Mouse (Mus musculus) kidney, postnatal 0 days (tissue): ENCODE results near the gene Sgsh. TPM values are rescaled to one million over a fixed set of nuclear protein-coding genes. Genes with fewer than 3 reads are reported as not detected.

Source experiments
- ATAC-seq: fragments of 200-750 bp; cut with Nextera tagmentation; replicated peaks from 2 replicates; pipeline ENCODE4 v1.8.0; 2017; ENCODE audit warnings: low read depth, moderate number of reproducible peaks, moderate TSS enrichment, moderate library complexity; ENCODE audit not compliant: low FRiP score
- DNase-seq: peaks from one replicate; pipeline ENCODE4 v3.0.0-alpha.2; 2016; ENCODE audit warnings: low spot score
- H3K27ac ChIP-seq: fragments of 300-500 bp; sonication (generic); 2 replicates; pipeline ENCODE4 v1.5.1; 2014; ENCODE audit warnings: mild to moderate bottlenecking
- H3K27me3 ChIP-seq: fragments of 300-500 bp; sonication (generic); 2 replicates; pipeline ENCODE4 v1.6.1; 2014; ENCODE audit warnings: low read length, mixed read lengths; ENCODE audit not compliant: insufficient read depth
- H3K36me3 ChIP-seq: fragments of 300-500 bp; sonication (generic); 2 replicates; pipeline ENCODE4 v1.6.1; 2014; ENCODE audit warnings: low read length, mixed read lengths; ENCODE audit not compliant: insufficient read depth
- H3K4me1 ChIP-seq: fragments of 300-500 bp; sonication (generic); replicated peaks from 2 replicates; pipeline ENCODE4 v1.6.1; 2014; ENCODE audit warnings: antibody characterized with exemption, low read length, mixed read lengths; ENCODE audit not compliant: insufficient read depth
- H3K4me2 ChIP-seq: fragments of 300-500 bp; sonication (generic); 2 replicates; pipeline ENCODE4 v1.6.1; 2014; ENCODE audit warnings: mild to moderate bottlenecking, low read length, moderate library complexity, mixed read lengths
- H3K4me3 ChIP-seq: fragments of 300-500 bp; sonication (generic); replicated peaks from 2 replicates; pipeline ENCODE4 v1.5.1; 2014; ENCODE audit warnings: low read depth, low read length
- H3K9ac ChIP-seq: fragments of 300-500 bp; sonication (generic); 2 replicates; pipeline ENCODE4 v1.6.1; 2014; ENCODE audit warnings: low read depth, low read length
- H3K9me3 ChIP-seq: fragments of 300-500 bp; sonication (generic); replicated peaks from 2 replicates; pipeline ENCODE4 v1.6.1; 2016; ENCODE audit warnings: low read length, inconsistent platforms, mixed read lengths
- CTCF ChIP-seq: IDR thresholded peaks from 2 replicates; pipeline ENCODE4 v1.5.1; 2016; ENCODE audit warnings: antibody characterized with exemption, low read depth, mild to moderate bottlenecking, moderate library complexity
- WGBS: fragments of 180-500 bp; shearing (Covaris S2); extraction: QIAGEN DNeasy Blood & Tissue Kit; methylation state at CpG from one replicate; pipeline ENCODE4 v1.1.7; 2014; 5-methylcytosine and 5-hydroxymethylcytosine counted together
- polyA plus RNA-seq: library from polyadenylated mRNA; unstranded; fragments of >200 nt; fragmentation: Nextera tagmentation; extraction: Ambion mirVana; gene quantifications from 2 replicates; pipeline ENCODE4 v1.2.1, GENCODE M21; 2015

Gene Sgsh
- polyA plus RNA-seq, 1 experiment from 2014 or later: 10.1 TPM

DNA sequence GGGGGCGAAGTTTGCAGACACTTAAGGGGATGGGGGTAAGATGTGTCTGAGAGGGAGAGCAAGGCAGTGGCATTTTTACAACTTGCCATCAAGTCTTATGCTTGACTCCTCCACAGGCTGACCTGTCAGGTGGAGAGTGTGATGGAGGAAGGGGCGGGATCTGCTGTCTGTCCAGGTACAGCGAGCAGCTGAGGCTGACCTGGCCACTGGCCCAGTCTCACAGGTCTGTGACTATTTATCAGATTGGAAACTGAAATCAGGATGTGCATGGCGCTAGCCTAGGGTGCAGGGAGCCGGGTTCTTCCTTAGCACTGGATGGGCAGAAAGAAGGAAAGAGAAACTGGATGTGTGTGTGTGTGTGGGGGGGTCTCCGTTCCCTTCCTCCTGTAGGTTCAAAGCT lies 38.9 kb upstream of the Sgsh start:
- no peak overlapping the region for H3K9ac ChIP-seq
- DNase-seq (no peak), ATAC-seq (no peak)
- H3K4me1 ChIP-seq: peaks cover 12% of the 10 kb centered on the region
- no peaks in the 10 kb centered on the region for H3K36me3 ChIP-seq
- 41% methylated on average over 6 of the region's 6 CpGs for WGBS
- peak overlapping the region; percentile 76 for H3K4me2 ChIP-seq
- H3K9me3 ChIP-seq: no peaks in the 10 kb centered on the region
- H3K27ac ChIP-seq: no peak overlapping the region
- no peak for TF ChIP-seq CTCF
- H3K4me3 ChIP-seq: peak overlapping the region; percentile 59
- no peaks in the 10 kb centered on the region for H3K27me3 ChIP-seq

DNA sequence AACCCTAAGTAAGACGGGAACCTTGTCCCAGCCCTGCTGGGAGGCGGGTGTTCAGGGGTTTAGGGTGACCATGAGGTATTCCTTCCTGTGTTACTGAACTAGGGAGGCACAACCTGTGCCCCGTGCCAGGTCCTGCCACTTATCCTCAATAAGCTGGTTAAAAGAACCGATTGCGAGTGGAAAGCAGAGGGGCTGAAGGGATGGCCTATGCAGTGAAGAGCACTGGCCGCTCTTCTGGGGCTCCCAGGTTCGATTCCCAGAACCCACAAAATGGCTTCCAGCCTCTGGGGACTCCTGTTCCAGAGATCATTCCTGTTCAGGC lies 38.1 kb upstream of the Sgsh start:
- Histone ChIP-seq H3K36me3 (no peaks in the 10 kb centered on the region), H3K4me1 (peaks cover 12% of the 10 kb centered on the region), H3K9me3 (no peaks in the 10 kb centered on the region), H3K27me3 (no peaks in the 10 kb centered on the region), H3K4me3 (peak overlapping the region; percentile 59), H3K27ac (peak overlapping the region; percentile 81), H3K9ac (peak overlapping the region; percentile 65), H3K4me2 (peak overlapping the region; percentile 76)
- DNase-seq: no peak
- no peak for TF ChIP-seq CTCF
- no peak for ATAC-seq
- WGBS: 26% methylated on average over 7 of the region's 7 CpGs

DNA sequence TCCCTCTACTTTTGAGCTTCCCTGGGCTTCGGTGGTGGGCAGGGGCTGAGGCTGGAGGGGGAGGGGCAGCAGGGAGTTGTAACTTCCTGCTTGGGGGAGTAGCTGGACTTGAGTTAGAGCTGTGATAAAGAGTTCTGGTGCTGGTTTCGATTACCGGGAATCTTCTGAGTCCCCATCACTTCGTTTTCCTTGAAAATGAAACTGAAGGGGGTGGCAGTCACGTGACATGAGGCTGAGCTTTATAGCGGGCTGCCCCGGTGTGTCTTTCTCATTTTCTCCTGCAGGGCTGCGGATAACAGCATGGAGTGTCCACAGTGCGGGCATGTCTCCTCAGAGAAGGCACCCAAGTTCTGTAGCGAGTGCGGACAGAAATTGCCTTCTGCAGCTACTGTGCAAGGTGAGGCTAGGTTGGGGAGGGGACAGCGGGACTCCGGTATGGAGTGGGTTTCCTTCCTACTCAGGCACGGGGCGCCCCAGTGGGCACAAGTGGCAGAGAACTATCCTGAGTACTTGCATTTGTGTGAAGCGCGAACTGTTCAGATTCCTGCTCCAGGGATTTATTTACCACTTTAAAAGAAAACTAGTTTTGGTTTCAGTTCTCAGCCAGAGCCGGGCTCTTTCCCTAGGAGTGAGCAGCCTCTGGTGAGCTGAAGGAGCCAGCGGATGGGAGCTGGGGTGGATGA lies 37.6 kb upstream of the Sgsh start, which contains the start of gene Rnf213:
Gene Rnf213 (plus strand): TSS at position 301 of the 683 bp plus-strand sequence.
- ATAC-seq: peak; percentile 34; the same call in 1 of the 2 replicates
- H3K27me3 ChIP-seq: no peaks in the 10 kb centered on the region
- WGBS: under 1% methylated on average over 19 of the region's 19 CpGs
- TF ChIP-seq CTCF: peak; percentile 39; the same call in 1 of the 2 replicates
- peak; percentile 90 for DNase-seq
- peak within 1 kb of the TSS; percentile 65 for H3K9ac ChIP-seq
- H3K36me3 ChIP-seq: no peaks in the 10 kb centered on the region
- peak within 1 kb of the TSS; percentile 76 for H3K4me2 ChIP-seq
- peaks cover 12% of the 10 kb centered on the region for H3K4me1 ChIP-seq
- H3K27ac ChIP-seq: peak within 1 kb of the TSS; percentile 81
- H3K9me3 ChIP-seq: no peaks in the 10 kb centered on the region
- H3K4me3 ChIP-seq: peak within 1 kb of the TSS; percentile 59

DNA sequence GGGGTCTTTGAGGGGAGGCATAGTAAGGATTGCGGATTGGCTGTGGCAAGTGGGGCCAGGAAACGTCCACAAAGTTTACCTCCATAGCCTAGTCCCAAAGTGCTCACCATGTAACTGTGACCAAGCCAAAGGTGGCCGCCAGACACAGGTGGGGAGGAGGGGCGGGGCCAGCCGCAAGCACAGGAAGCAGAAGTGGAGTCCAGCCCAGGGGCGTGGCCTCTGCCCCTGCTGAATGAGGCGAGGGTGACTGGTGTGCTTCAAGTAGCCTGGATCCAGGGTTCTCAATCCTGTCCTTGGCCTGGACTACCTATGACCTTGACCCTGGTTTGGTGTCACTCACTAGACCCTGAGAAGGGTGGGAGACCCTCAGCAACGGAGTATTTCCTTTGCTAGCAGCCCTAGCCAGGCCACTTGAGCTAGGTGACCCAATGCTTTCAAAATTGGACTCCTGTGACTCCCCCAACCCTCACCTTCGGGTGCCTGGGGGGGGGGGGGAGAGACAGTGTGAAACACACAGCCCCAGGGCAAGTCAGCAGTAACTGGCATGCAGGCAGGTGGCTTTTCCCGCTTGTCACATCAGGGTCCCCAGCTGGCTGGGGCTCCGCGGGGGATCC lies 36.8 kb upstream of the Sgsh start:
- WGBS: 17% methylated on average over 12 of the region's 12 CpGs
- peak; percentile 67 for ATAC-seq

DNA sequence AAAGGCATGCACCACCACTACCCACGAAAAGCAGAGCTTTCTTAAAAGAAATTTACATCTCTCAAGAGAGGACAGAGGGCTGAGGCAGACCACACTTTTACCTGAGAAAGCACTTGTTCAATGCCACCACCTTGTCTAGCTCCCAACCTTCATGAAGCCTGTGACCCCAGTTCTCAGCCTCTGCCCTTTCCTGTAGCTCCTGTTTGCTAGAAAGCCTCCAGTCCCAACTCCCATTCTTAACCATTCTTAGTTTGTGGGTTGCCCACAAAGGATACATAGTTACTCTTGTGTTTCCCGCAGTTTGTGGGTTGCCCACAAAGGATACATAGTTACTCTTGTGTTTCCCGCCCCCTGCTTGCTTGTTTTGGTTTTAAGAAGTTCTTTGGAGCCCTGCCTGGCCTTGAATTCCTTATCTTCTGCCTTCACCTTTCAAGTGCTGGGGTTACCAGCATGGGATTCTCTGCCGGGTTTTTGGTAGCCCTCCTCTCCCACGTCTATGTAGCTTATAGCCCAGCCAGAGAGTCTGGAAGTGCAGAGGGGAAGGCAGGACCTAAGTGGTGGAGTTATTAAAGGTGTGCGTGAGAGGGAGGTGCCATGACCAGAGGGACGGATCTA lies 36.2 kb upstream of the Sgsh start:
- no peak for ATAC-seq
- Histone ChIP-seq H3K4me2 (peak overlapping the region; percentile 96; the same call in 1 of the 2 replicates), H3K4me1 (peaks cover 12% of the 10 kb centered on the region), H3K27me3 (no peaks in the 10 kb centered on the region), H3K36me3 (no peaks in the 10 kb centered on the region), H3K4me3 (peak overlapping the region; percentile 70; the same call in 1 of the 2 replicates), H3K27ac (0 out of 2 replicates have a peak overlapping the region, but pooled peaks have one; percentile 94), H3K9me3 (no peaks in the 10 kb centered on the region), H3K9ac (no peak overlapping the region)
- 50% methylated on average over 7 of the region's 7 CpGs for WGBS
- no peak for DNase-seq
- no peak for TF ChIP-seq CTCF

More for the DNA sequence above, 36.8 kb upstream of the Sgsh start:
- TF ChIP-seq CTCF: no peak
- H3K9ac ChIP-seq: no peak overlapping the region
- no peaks in the 10 kb centered on the region for H3K36me3 ChIP-seq
- H3K4me3 ChIP-seq: peak overlapping the region; percentile 59
- peak overlapping the region; percentile 76 for H3K4me2 ChIP-seq
- H3K9me3 ChIP-seq: no peaks in the 10 kb centered on the region
- DNase-seq: peak; percentile 54
- H3K27ac ChIP-seq: peak overlapping the region; percentile 81; the same call in 1 of the 2 replicates
- H3K27me3 ChIP-seq: no peaks in the 10 kb centered on the region
- H3K4me1 ChIP-seq: peaks cover 12% of the 10 kb centered on the region
